ENCODE assay signal across 32 mouse cellular contexts in the genomic region with DNA sequence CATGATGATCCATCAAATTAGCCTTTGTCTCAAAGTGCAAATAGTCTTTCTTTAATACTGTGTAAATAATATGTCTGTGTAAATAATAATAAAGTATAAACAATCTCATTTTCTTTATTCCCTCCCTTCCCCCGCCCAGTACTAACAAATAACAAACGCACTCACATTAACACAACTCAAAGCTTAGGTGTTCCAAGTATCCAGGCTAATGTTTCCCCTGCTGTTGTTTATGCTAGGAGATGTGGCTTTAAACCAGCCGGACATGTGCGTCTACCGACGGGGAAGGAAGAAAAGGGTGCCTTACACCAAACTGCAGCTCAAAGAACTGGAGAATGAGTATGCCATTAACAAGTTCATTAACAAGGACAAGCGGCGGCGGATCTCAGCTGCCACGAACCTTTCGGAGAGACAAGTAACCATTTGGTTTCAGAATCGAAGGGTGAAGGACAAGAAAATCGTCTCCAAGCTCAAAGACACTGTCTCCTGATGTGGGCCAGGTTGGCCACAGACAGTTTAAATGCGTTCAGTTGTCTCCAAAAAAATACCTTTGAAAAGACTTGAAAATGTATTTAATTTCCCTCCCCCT. TPM values are rescaled to one million over a fixed set of nuclear protein-coding genes. Genes with fewer than 3 reads are reported as not detected.
DNase-seq lines count a peak whose midpoint lies in the region; ATAC-seq and TF ChIP-seq lines count a peak whose summit lies in the region.
"Had no signal": no experiment of that assay in that cellular context is flagged by ENCODE, and none has a peak within 500 bp of the region (broad histone marks: within the 10 kb centered on the region; RNA-seq: fewer than 3 reads in every experiment).

No protein-coding gene starts in this region.

- WGBS in forebrain, embryonic 11.5 days: 2% methylated on average over 14 of the region's 14 CpGs
- 2% methylated on average over 14 of the region's 14 CpGs for WGBS in forebrain, embryonic 14.5 days
- WGBS in liver, embryonic 11.5 days: under 1% methylated on average over 14 of the region's 14 CpGs
- 9% methylated on average over 14 of the region's 14 CpGs for WGBS in limb, embryonic 15.5 days

- no peaks in the 10 kb centered on the region for H3K9me3 ChIP-seq in forebrain, embryonic 11.5 days (ENCODE audit: control insufficient read depth, low read length)
- H3K9me3 ChIP-seq in forebrain, embryonic 14.5 days (replicated peaks; ENCODE audit: control insufficient read depth, low read length): no peaks in the 10 kb centered on the region
- no peaks in the 10 kb centered on the region for H3K9me3 ChIP-seq in liver, embryonic 11.5 days (ENCODE audit: control insufficient read depth, low read length)
- H3K9me3 ChIP-seq in limb, embryonic 15.5 days: no peaks in the 10 kb centered on the region
- H3K9me3 ChIP-seq: forebrain, embryonic 12.5 days; heart, embryonic 12.5 days; hindbrain, embryonic 12.5 days; neural tube, embryonic 13.5 days had no signal

- no peak overlapping the region for H3K9ac ChIP-seq in forebrain, embryonic 11.5 days (ENCODE audit: low read length)
- H3K9ac ChIP-seq in forebrain, embryonic 14.5 days (ENCODE audit: low read length): no peak overlapping the region
- H3K9ac ChIP-seq in liver, embryonic 11.5 days (ENCODE audit: low read depth, low read length): no peak overlapping the region
- H3K9ac ChIP-seq in limb, embryonic 15.5 days: peak overlapping the region; percentile 76
- H3K9ac ChIP-seq: forebrain, embryonic 12.5 days; heart, embryonic 12.5 days; hindbrain, embryonic 12.5 days; liver, postnatal 0 days; neural tube, embryonic 13.5 days had no signal

- no peak overlapping the region for H3K27ac ChIP-seq in forebrain, embryonic 11.5 days (ENCODE audit: low read depth, low read length)
- no peak overlapping the region for H3K27ac ChIP-seq in forebrain, embryonic 14.5 days (ENCODE audit: low read depth, low read length)
- H3K27ac ChIP-seq in liver, embryonic 11.5 days (ENCODE audit: low read depth, low read length): no peak overlapping the region
- H3K27ac ChIP-seq in embryonic fibroblast, embryonic 13.5 days (ENCODE audit: insufficient read depth, low read length): no peak overlapping the region
- peak overlapping the region; percentile 65 for H3K27ac ChIP-seq in limb, embryonic 15.5 days
- H3K27ac ChIP-seq: forebrain, embryonic 12.5 days; hindbrain, embryonic 12.5 days; left cerebral cortex, adult 2 months; macrophage; neural tube, embryonic 13.5 days had no signal

- ATAC-seq in forebrain, embryonic 11.5 days (replicated peaks; ENCODE audit: low FRiP score): no peak
- no peak for ATAC-seq in forebrain, embryonic 14.5 days
- ATAC-seq in liver, embryonic 11.5 days (replicated peaks; ENCODE audit: low FRiP score): no peak
- ATAC-seq in limb, embryonic 15.5 days (ENCODE audit: insufficient number of reproducible peaks, low FRiP score, low TSS enrichment, low read depth): no peak
- ATAC-seq: liver, postnatal 0 days; lung, postnatal 0 days had no signal

- DNase-seq in forebrain, embryonic 11.5 days (ENCODE audit: low spot score): peak; percentile 50
- DNase-seq in forebrain, embryonic 14.5 days (ENCODE audit: low spot score): no peak
- DNase-seq in liver, embryonic 11.5 days (ENCODE audit: low spot score): peak; percentile 31
- DNase-seq in liver: no peak
- no peak for DNase-seq in layer of hippocampus, adult 8-10 months (ENCODE audit: low spot score in 2 of 2)
- DNase-seq in gastrocnemius, postnatal 4 days (ENCODE audit: low spot score in 2 of 2): no peak
- DNase-seq: adrenal gland, postnatal 36 days; cerebellum, adult 11 months; cerebellum, adult 9-11 months; kidney, adult 8-10 months; kidney, postnatal 10 days; liver, postnatal 0 days; thymus, postnatal 14 days had no signal

- no peak for TF ChIP-seq CTCF in embryonic fibroblast, embryonic 13.5 days (IDR thresholded peaks at IDR 0.05; ENCODE audit: borderline replicate concordance, insufficient read depth, low read length)

- H3K27me3 ChIP-seq in forebrain, embryonic 11.5 days (ENCODE audit: control insufficient read depth, insufficient read depth, low read length): peaks cover 95% of the 10 kb centered on the region
- H3K27me3 ChIP-seq in forebrain, embryonic 14.5 days (replicated peaks; ENCODE audit: control insufficient read depth, insufficient read depth, low read length): peaks cover 95% of the 10 kb centered on the region
- peaks cover 97% of the 10 kb centered on the region for H3K27me3 ChIP-seq in liver, embryonic 11.5 days (replicated peaks; ENCODE audit: control insufficient read depth, insufficient read depth, low read length)
- H3K27me3 ChIP-seq in limb, embryonic 15.5 days: peaks cover 55% of the 10 kb centered on the region

- no peak overlapping the region for H3K4me2 ChIP-seq in forebrain, embryonic 11.5 days (ENCODE audit: low read depth, low read length, severe bottlenecking)
- no peak overlapping the region for H3K4me2 ChIP-seq in forebrain, embryonic 14.5 days (ENCODE audit: low read length)
- H3K4me2 ChIP-seq in liver, embryonic 11.5 days: no peak overlapping the region
- H3K4me2 ChIP-seq in limb, embryonic 15.5 days: peak overlapping the region; percentile 66; the same call in 1 of the 2 replicates
- H3K4me2 ChIP-seq: forebrain, embryonic 12.5 days; heart, embryonic 12.5 days; hindbrain, embryonic 12.5 days had no signal

- H3K4me1 ChIP-seq in forebrain, embryonic 11.5 days (replicated peaks; ENCODE audit: control insufficient read depth, insufficient read depth, low read length): peaks cover 9% of the 10 kb centered on the region; the same call in 1 of the 2 replicates
- 0 out of 2 replicates have a peak, but pooled peaks cover 3% of the 10 kb centered on the region for H3K4me1 ChIP-seq in forebrain, embryonic 14.5 days (ENCODE audit: control insufficient read depth, insufficient read depth, low read length)
- H3K4me1 ChIP-seq in liver, embryonic 11.5 days (replicated peaks; ENCODE audit: control insufficient read depth, insufficient read depth, low read length): peaks cover 6% of the 10 kb centered on the region
- no peaks in the 10 kb centered on the region for H3K4me1 ChIP-seq in embryonic fibroblast, embryonic 13.5 days (ENCODE audit: control insufficient read depth, insufficient read depth, low read length)
- peaks cover 32% of the 10 kb centered on the region for H3K4me1 ChIP-seq in limb, embryonic 15.5 days

- no peak for TF ChIP-seq POLR2A in embryonic fibroblast, embryonic 13.5 days (IDR thresholded peaks at IDR 0.05; ENCODE audit: low read depth, low read length)

- H3K36me3 ChIP-seq in forebrain, embryonic 11.5 days (ENCODE audit: control insufficient read depth, insufficient read depth, low read length): no peaks in the 10 kb centered on the region
- no peaks in the 10 kb centered on the region for H3K36me3 ChIP-seq in forebrain, embryonic 14.5 days (ENCODE audit: control insufficient read depth, insufficient read depth, low read length)
- no peaks in the 10 kb centered on the region for H3K36me3 ChIP-seq in liver, embryonic 11.5 days (ENCODE audit: control insufficient read depth, insufficient read depth, low read length)
- H3K36me3 ChIP-seq in limb, embryonic 15.5 days: no peaks in the 10 kb centered on the region
- H3K36me3 ChIP-seq: forebrain, embryonic 12.5 days; heart, embryonic 12.5 days; hindbrain, embryonic 12.5 days; neural tube, embryonic 13.5 days had no signal

- no peak overlapping the region for H3K4me3 ChIP-seq in forebrain, embryonic 11.5 days (ENCODE audit: low read depth, low read length)
- H3K4me3 ChIP-seq in forebrain, embryonic 14.5 days (ENCODE audit: low read depth, low read length): no peak overlapping the region
- H3K4me3 ChIP-seq in liver, embryonic 11.5 days (ENCODE audit: low read depth, low read length): no peak overlapping the region
- H3K4me3 ChIP-seq in embryonic fibroblast, embryonic 13.5 days (ENCODE audit: insufficient read depth, low read length): peak overlapping the region; percentile 35
- H3K4me3 ChIP-seq in limb, embryonic 15.5 days: peak overlapping the region; percentile 66
- H3K4me3 ChIP-seq: forebrain, embryonic 12.5 days; heart, embryonic 12.5 days; hindbrain, embryonic 12.5 days; left cerebral cortex, adult 2 months; neural tube, embryonic 13.5 days had no signal

RNA-seq across cellular contexts. Expression of a gene that starts 1.6 kb away (rescaled TPM):
- polyA plus RNA-seq in forebrain, embryonic 11.5 days (2014; fragmentation: Nextera tagmentation; extraction: Ambion mirVana): not detected in 2 replicates
- polyA plus RNA-seq in forebrain, embryonic 14.5 days (2014; fragmentation: Nextera tagmentation; extraction: Ambion mirVana): not detected in 2 replicates
- polyA plus RNA-seq in liver, embryonic 11.5 days (2014; fragmentation: Nextera tagmentation; extraction: Ambion mirVana): 0.06 and 0.45 TPM in 2 replicates
- polyA plus RNA-seq in embryonic fibroblast, embryonic 13.5 days (2011; ENCODE audit: insufficient read length, low read depth, missing spikeins): 17.0 and 20.1 TPM in 2 replicates
- polyA plus RNA-seq in limb, embryonic 15.5 days (2015; fragmentation: Nextera tagmentation; extraction: Ambion mirVana): 20.8 and 32.3 TPM in 2 replicates
- not detected for total RNA-seq in layer of hippocampus, adult 8-10 months (2022)
- not detected for total RNA-seq in gastrocnemius, postnatal 4 days (2021)
- total RNA-seq: adrenal gland, adult 18-20 months; adrenal gland, postnatal 36 days; common myeloid progenitor, adult 5-6 weeks; gastrocnemius, adult 18-20 months; heart, postnatal 10 days; layer of hippocampus, adult 18-20 months; left cerebral cortex, adult 2 months; liver, adult 2 months; monocyte, adult 5-6 weeks had no signal
- polyA plus RNA-seq: embryonic facial prominence, embryonic 11.5 days; forebrain, embryonic 12.5 days; hindbrain, embryonic 12.5 days; liver, adult 2 months; liver, postnatal 0 days; lung, postnatal 0 days; macrophage; stomach, embryonic 14.5 days had no signal

RNA-seq across cellular contexts. Expression of a gene that starts 5.1 kb away (rescaled TPM):
- polyA plus RNA-seq in forebrain, embryonic 11.5 days (2014; fragmentation: Nextera tagmentation; extraction: Ambion mirVana): not detected in 2 replicates
- not detected in 2 replicates for polyA plus RNA-seq in forebrain, embryonic 14.5 days (2014; fragmentation: Nextera tagmentation; extraction: Ambion mirVana)
- 0.12 and 0.49 TPM in 2 replicates for polyA plus RNA-seq in liver, embryonic 11.5 days (2014; fragmentation: Nextera tagmentation; extraction: Ambion mirVana)
- 2.3 and 3.7 TPM in 2 replicates for polyA plus RNA-seq in embryonic fibroblast, embryonic 13.5 days (2011; ENCODE audit: insufficient read length, low read depth, missing spikeins)
- 27.0 and 30.6 TPM in 2 replicates for polyA plus RNA-seq in limb, embryonic 15.5 days (2015; fragmentation: Nextera tagmentation; extraction: Ambion mirVana)
- total RNA-seq in layer of hippocampus, adult 8-10 months (2022): not detected
- total RNA-seq in gastrocnemius, postnatal 4 days (2021): not detected
- total RNA-seq: adrenal gland, adult 18-20 months; adrenal gland, postnatal 36 days; common myeloid progenitor, adult 5-6 weeks; gastrocnemius, adult 18-20 months; heart, postnatal 10 days; layer of hippocampus, adult 18-20 months; left cerebral cortex, adult 2 months; liver, adult 2 months; monocyte, adult 5-6 weeks had no signal
- polyA plus RNA-seq: embryonic facial prominence, embryonic 11.5 days; forebrain, embryonic 12.5 days; hindbrain, embryonic 12.5 days; liver, adult 2 months; liver, postnatal 0 days; lung, postnatal 0 days; macrophage; stomach, embryonic 14.5 days had no signal

RNA-seq across cellular contexts. Expression of a gene that starts 9.6 kb away (rescaled TPM):
- polyA plus RNA-seq in forebrain, embryonic 11.5 days (2014; fragmentation: Nextera tagmentation; extraction: Ambion mirVana): not detected in 2 replicates
- not detected in 2 replicates for polyA plus RNA-seq in forebrain, embryonic 14.5 days (2014; fragmentation: Nextera tagmentation; extraction: Ambion mirVana)
- polyA plus RNA-seq in liver, embryonic 11.5 days (2014; fragmentation: Nextera tagmentation; extraction: Ambion mirVana): 0.14 and 0.44 TPM in 2 replicates
- polyA plus RNA-seq in embryonic fibroblast, embryonic 13.5 days (2011; ENCODE audit: insufficient read length, low read depth, missing spikeins): 2.8 and 3.8 TPM in 2 replicates
- 7.1 and 10.3 TPM in 2 replicates for polyA plus RNA-seq in limb, embryonic 15.5 days (2015; fragmentation: Nextera tagmentation; extraction: Ambion mirVana)
- not detected for total RNA-seq in layer of hippocampus, adult 8-10 months (2022)
- 1 to 10 TPM; 1.1 to 1.5 TPM for total RNA-seq in gastrocnemius, postnatal 4 days (2021)
- total RNA-seq: adrenal gland, adult 18-20 months; adrenal gland, postnatal 36 days; common myeloid progenitor, adult 5-6 weeks; gastrocnemius, adult 18-20 months; heart, postnatal 10 days; layer of hippocampus, adult 18-20 months; left cerebral cortex, adult 2 months; liver, adult 2 months; monocyte, adult 5-6 weeks had no signal
- polyA plus RNA-seq: embryonic facial prominence, embryonic 11.5 days; forebrain, embryonic 12.5 days; heart, embryonic 12.5 days; hindbrain, embryonic 12.5 days; liver, adult 2 months; liver, postnatal 0 days; lung, postnatal 0 days; macrophage; stomach, embryonic 14.5 days had no signal

RNA-seq across cellular contexts. Expression of a gene that starts 10.4 kb away (rescaled TPM):
- polyA plus RNA-seq in forebrain, embryonic 11.5 days (2014; fragmentation: Nextera tagmentation; extraction: Ambion mirVana): not detected in 2 replicates
- polyA plus RNA-seq in forebrain, embryonic 14.5 days (2014; fragmentation: Nextera tagmentation; extraction: Ambion mirVana): not detected in 2 replicates
- 0.12 TPM in 1 of 2 replicates, not detected in the other for polyA plus RNA-seq in liver, embryonic 11.5 days (2014; fragmentation: Nextera tagmentation; extraction: Ambion mirVana)
- polyA plus RNA-seq in embryonic fibroblast, embryonic 13.5 days (2011; ENCODE audit: insufficient read length, low read depth, missing spikeins): 0.35 and 0.74 TPM in 2 replicates
- 0.96 and 1.4 TPM in 2 replicates for polyA plus RNA-seq in limb, embryonic 15.5 days (2015; fragmentation: Nextera tagmentation; extraction: Ambion mirVana)
- not detected for total RNA-seq in layer of hippocampus, adult 8-10 months (2022)
- under 1 TPM in 1 of 2 experiments, not detected in 1; 0.05 TPM for total RNA-seq in gastrocnemius, postnatal 4 days (2021)
- total RNA-seq: adrenal gland, adult 18-20 months; adrenal gland, postnatal 36 days; common myeloid progenitor, adult 5-6 weeks; gastrocnemius, adult 18-20 months; heart, postnatal 10 days; layer of hippocampus, adult 18-20 months; left cerebral cortex, adult 2 months; liver, adult 2 months; monocyte, adult 5-6 weeks had no signal
- polyA plus RNA-seq: forebrain, embryonic 12.5 days; gonadal fat pad, adult 2 months; heart, embryonic 12.5 days; liver, adult 2 months; liver, postnatal 0 days; lung, postnatal 0 days; macrophage; stomach, embryonic 14.5 days had no signal

RNA-seq across cellular contexts. Expression of a gene that starts 22.0 kb away (rescaled TPM):
- polyA plus RNA-seq in forebrain, embryonic 11.5 days (2014; fragmentation: Nextera tagmentation; extraction: Ambion mirVana): not detected in 2 replicates
- not detected in 2 replicates for polyA plus RNA-seq in forebrain, embryonic 14.5 days (2014; fragmentation: Nextera tagmentation; extraction: Ambion mirVana)
- 0.09 and 0.30 TPM in 2 replicates for polyA plus RNA-seq in liver, embryonic 11.5 days (2014; fragmentation: Nextera tagmentation; extraction: Ambion mirVana)
- 3.7 and 4.4 TPM in 2 replicates for polyA plus RNA-seq in embryonic fibroblast, embryonic 13.5 days (2011; ENCODE audit: insufficient read length, low read depth, missing spikeins)
- 12.4 and 14.5 TPM in 2 replicates for polyA plus RNA-seq in limb, embryonic 15.5 days (2015; fragmentation: Nextera tagmentation; extraction: Ambion mirVana)
- not detected for total RNA-seq in layer of hippocampus, adult 8-10 months (2022)
- total RNA-seq in gastrocnemius, postnatal 4 days (2021): 1 to 10 TPM; 3.0 to 4.9 TPM
- total RNA-seq: adrenal gland, adult 18-20 months; adrenal gland, postnatal 36 days; common myeloid progenitor, adult 5-6 weeks; heart, postnatal 10 days; layer of hippocampus, adult 18-20 months; left cerebral cortex, adult 2 months; liver, adult 2 months; monocyte, adult 5-6 weeks had no signal
- polyA plus RNA-seq: embryonic facial prominence, embryonic 11.5 days; forebrain, embryonic 12.5 days; heart, embryonic 12.5 days; hindbrain, embryonic 12.5 days; liver, adult 2 months; liver, postnatal 0 days; macrophage; stomach, embryonic 14.5 days had no signal

Comparison
In these comparisons a context has a peak if more than half of its experiments do, and no peak if none do; other contexts are left out.
1. DNase-seq: peak in forebrain, embryonic 11.5 days (single experiment) and liver, embryonic 11.5 days (single experiment); none in forebrain, embryonic 14.5 days (single experiment), liver (single experiment), layer of hippocampus, adult 8-10 months (0 of 2) and gastrocnemius, postnatal 4 days (0 of 2).
2. H3K4me3 ChIP-seq: peak in embryonic fibroblast, embryonic 13.5 days (single experiment) and limb, embryonic 15.5 days (single experiment); none in forebrain, embryonic 11.5 days (single experiment), forebrain, embryonic 14.5 days (single experiment) and liver, embryonic 11.5 days (single experiment).
3. RNA of a gene that starts 1.6 kb away (polyA plus RNA-seq): 20.8 to 32.3 TPM in limb, embryonic 15.5 days and 17.0 to 20.1 TPM in embryonic fibroblast, embryonic 13.5 days; 0.06 to 0.45 TPM in liver, embryonic 11.5 days, not detected in forebrain, embryonic 11.5 days and not detected in forebrain, embryonic 14.5 days; every median in the first group is over 10 times any median in the second.